Mouse (Mus musculus): ENCODE results near the gene Ppp1r14a. TPM values are rescaled to one million over a fixed set of nuclear protein-coding genes. Genes with fewer than 3 reads are reported as not detected.

Ppp1r14a gene
- total RNA-seq, 2 experiments from 2014 or later = 3.3 to 3.5 TPM

Other genes starting within 250 kb of the Ppp1r14a start
- gene Ryr1, start 164.1 kb upstream of the Ppp1r14a start, total RNA-seq (2021) = 1,000 to 10,000 TPM; 1,495 to 1,823 TPM
- under 1 TPM; 0.54 to 0.77 TPM for gene Rasgrp4, start 154.5 kb upstream of the Ppp1r14a start, total RNA-seq (2021)
- 10 to 100 TPM; 10.7 to 11.7 TPM for gene Fam98c, start 133.1 kb upstream of the Ppp1r14a start, total RNA-seq (2021)
- gene Ggn, start 119.1 kb upstream of the Ppp1r14a start, total RNA-seq (2021) = under 1 TPM; 0.25 to 0.26 TPM
- 1 to 10 TPM in 1 of 2 experiments, under 1 TPM in 1; 0.59 to 1.2 TPM for gene Spred3, start 118.9 kb upstream of the Ppp1r14a start, total RNA-seq (2021)
- gene Psmd8, start 108.6 kb upstream of the Ppp1r14a start, total RNA-seq (2021) = 100 to 1,000 TPM; 155 to 172 TPM
- gene Catsperg1, start 75.3 kb upstream of the Ppp1r14a start, total RNA-seq (2021) = under 1 TPM in 1 of 2 experiments, not detected in 1; 0.22 TPM
- gene Kcnk6, start 56.8 kb upstream of the Ppp1r14a start, total RNA-seq (2021) = under 1 TPM; 0.91 to 0.97 TPM
- gene Yif1b, start 51.0 kb upstream of the Ppp1r14a start, total RNA-seq (2021) = 10 to 100 TPM; 36.0 to 41.1 TPM
- under 1 TPM; 0.28 to 0.86 TPM for gene 2200002D01Rik, start 40.8 kb upstream of the Ppp1r14a start, total RNA-seq (2021)
- 1 to 10 TPM; 4.1 to 4.5 TPM for gene Spint2, start 7.4 kb upstream of the Ppp1r14a start, total RNA-seq (2021)
- gene Dpf1, start 14.6 kb downstream of the Ppp1r14a start, total RNA-seq (2021) = 1 to 10 TPM; 1.9 to 2.3 TPM
- gene Sipa1l3, start 229.3 kb downstream of the Ppp1r14a start, total RNA-seq (2021) = 1 to 10 TPM; 6.3 to 6.5 TPM

All from gastrocnemius, postnatal 36 days (tissue).